Mouse (Mus musculus) brain, embryonic 14.5 days (tissue): Measurements from ENCODE around the gene Cabp1.

ENCODE experiments used
- CTCF ChIP-seq: fragments of 200-500 bp; IDR thresholded peaks from 2 replicates; pipeline ENCODE4 v1.5.1; 2012; ENCODE audit warnings: inconsistent platforms, mild to moderate bottlenecking, moderate library complexity, borderline replicate concordance; ENCODE audit not compliant: insufficient read depth, insufficient read length; ENCODE audit errors: extremely low read depth
- POLR2A ChIP-seq: fragments of 200-500 bp; IDR thresholded peaks from 2 replicates; pipeline ENCODE4 v1.6.1; 2012; ENCODE audit warnings: mild to moderate bottlenecking, inconsistent platforms, borderline replicate concordance; ENCODE audit not compliant: poor library complexity, insufficient read depth, insufficient read length, severe bottlenecking; ENCODE audit errors: extremely low read depth

- TF ChIP-seq CTCF = no peak
- TF ChIP-seq POLR2A = peak; percentile 49; the same call in 1 of the 2 replicates
Measured at GRCm38 (mm10) chr5:115134234-115135165, 59.7 kb downstream of the Cabp1 start, which contains the start of gene Unc119b.
